Mouse (Mus musculus) macrophage (primary cell): ENCODE measurements around the gene Rbm20. TPM values are rescaled to one million over a fixed set of nuclear protein-coding genes. Genes with fewer than 3 reads are reported as not detected.

ENCODE experiments used
- H3K27ac ChIP-seq: fragments of 350-480 bp; formaldehyde crosslinking; 2 replicates; pipeline ENCODE4 v1.9.0; 2021
- H3K36me3 ChIP-seq: fragments of 350-480 bp; formaldehyde crosslinking; 2 replicates; pipeline ENCODE4 v1.9.0; 2021; ENCODE audit errors: inconsistent target
- H3K4me3 ChIP-seq: fragments of 350-480 bp; formaldehyde crosslinking; 2 replicates; pipeline ENCODE4 v1.9.0; 2021; ENCODE audit errors: inconsistent target
- H3K79me2 ChIP-seq: fragments of 350-480 bp; formaldehyde crosslinking; 2 replicates; pipeline ENCODE4 v1.9.0; 2021; ENCODE audit errors: inconsistent target
- WGBS: methylation state at CpG from one replicate; pipeline ENCODE4 v1.1.7; 2026; ENCODE audit warnings: inconsistent platforms; ENCODE audit not compliant: missing documents; 5-methylcytosine and 5-hydroxymethylcytosine counted together
- polyA plus RNA-seq: library from polyadenylated mRNA; stranded (reverse); fragments of 250-400 nt; gene quantifications from 3 replicates; pipeline ENCODE4 v1.2.4, GENCODE M21; 2018; ENCODE audit warnings: inconsistent platforms

Rbm20 gene
- polyA plus RNA-seq, 1 experiment from 2014 or later = not detected

DNA sequence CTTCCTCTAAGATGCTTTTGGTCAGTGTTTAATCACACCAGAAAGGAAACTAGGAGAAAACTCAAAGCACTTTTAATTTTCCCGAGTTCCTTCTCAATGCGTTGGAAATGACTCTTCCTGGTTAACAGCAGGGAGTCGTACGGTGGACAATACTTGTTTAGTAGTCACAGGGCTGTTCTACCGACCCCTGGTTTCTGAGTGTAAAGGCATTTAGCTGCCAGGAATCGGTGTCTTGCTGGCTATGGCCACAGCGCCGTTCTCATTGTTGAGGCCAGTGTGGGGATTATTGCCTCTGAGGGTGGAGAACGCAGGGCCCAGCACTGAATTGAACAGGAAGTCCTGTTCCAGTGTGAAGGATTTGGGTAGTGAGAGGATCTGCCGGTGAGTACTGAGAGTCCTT lies 13.7 kb downstream of the Rbm20 start:
- Histone ChIP-seq H3K4me3 (no peak overlapping the region), H3K79me2 (no peaks in the 10 kb centered on the region), H3K36me3 (no peaks in the 10 kb centered on the region), H3K27ac (no peak overlapping the region)
- 74% methylated on average over 10 of the region's 10 CpGs for WGBS

DNA sequence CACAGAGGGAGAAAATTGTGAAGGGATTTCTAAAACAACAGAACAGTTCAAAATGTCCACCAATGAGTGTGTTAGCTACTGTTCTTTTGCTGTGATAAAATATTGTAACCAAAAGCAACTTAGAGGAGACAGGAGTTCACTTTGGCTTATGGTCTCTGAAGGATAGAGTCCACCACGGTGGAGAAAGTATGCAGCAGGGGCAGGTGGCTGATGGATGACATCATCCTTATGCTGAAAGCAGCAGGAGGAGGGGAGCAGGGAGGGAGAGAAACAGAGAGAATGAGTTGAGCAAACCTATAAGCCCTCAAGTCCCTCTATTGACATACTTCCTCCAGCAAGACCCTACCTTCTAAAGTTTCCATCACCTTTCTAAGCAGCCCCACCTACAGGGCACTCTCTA lies 16.9 kb downstream of the Rbm20 start:
- H3K4me3 ChIP-seq = no peak overlapping the region
- no peak overlapping the region for H3K27ac ChIP-seq
- H3K36me3 ChIP-seq = no peaks in the 10 kb centered on the region
- H3K79me2 ChIP-seq = no peaks in the 10 kb centered on the region
- 50% methylated on average over 1 of the region's 1 CpGs for WGBS

DNA sequence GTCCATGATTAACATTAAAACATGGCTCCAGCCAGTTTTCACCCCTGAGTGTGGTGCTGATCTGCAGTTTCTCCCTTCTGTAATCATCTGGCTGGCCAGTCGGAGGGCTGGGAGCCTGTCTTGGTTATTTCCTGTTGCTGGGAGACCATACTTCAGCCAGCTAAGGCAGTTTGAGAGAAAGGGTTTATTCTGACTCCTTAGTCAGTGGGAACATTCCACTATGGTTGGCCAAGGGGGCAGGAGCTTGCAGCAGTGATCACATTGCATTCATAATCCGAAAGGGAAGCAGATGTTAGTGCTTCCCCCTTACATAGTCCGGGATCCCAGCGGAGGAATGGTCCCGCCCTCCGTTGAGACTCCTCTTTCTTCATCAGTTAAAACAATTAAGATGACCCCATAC lies 19.0 kb downstream of the Rbm20 start:
- Histone ChIP-seq H3K27ac (no peak overlapping the region), H3K36me3 (no peaks in the 10 kb centered on the region), H3K79me2 (no peaks in the 10 kb centered on the region), H3K4me3 (no peak overlapping the region)
- WGBS = 90% methylated on average over 6 of the region's 6 CpGs

DNA sequence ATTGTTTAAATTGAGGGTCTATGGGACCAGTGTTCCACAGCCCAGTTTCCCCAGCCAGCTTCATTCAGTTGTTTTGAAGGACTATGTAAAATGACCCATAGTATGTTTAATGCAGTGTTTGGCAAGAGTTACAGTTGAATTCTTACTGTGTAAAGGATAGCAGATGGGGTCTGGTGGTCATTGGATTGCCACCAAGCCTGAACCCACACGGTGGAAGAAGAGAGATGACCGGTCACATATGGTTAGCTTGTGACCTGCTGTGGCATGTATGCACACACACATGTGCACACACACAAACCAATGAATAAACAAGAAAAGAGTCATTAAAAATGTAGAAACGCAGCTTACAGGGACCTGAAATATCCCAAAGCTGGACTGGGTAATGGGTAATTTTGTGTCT lies 19.5 kb downstream of the Rbm20 start:
- 89% methylated on average over 3 of the region's 3 CpGs for WGBS
- Histone ChIP-seq H3K27ac (no peak overlapping the region), H3K4me3 (no peak overlapping the region), H3K79me2 (no peaks in the 10 kb centered on the region), H3K36me3 (no peaks in the 10 kb centered on the region)

DNA sequence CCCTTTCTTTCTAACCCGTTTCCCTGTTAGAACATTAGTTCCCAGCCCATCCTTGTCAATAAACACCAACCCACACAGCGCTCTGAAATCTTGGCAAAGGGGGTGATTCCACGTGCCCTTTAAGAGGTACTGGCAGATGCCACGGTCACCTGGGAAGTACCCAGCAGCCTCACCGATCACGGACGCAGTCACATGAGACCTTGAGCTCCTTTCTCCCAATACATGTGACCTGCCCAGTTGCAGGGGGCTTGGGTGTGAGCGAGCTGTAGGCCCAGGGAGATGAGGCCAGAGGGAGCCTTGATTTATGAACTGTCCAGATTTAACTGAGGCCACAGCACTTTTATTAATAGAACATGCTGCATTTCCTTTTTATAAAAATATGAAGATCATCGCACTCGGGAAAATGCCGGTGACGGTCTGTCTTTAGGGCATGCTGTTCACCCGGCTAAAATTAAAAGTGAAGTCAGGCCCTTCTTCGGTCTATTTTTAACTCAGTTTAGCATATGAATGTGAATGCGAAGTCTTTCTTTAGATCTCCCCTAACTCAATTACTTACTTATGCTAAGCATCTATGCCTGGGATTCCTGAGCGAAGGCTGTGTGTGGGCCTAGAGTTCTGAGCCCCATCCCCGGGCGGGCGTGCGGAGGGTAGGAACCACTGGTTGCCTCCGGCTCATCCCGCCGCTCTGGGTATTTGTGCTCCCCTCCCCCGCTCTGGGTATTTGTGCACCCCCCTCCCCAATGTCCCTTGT lies 20.4 kb downstream of the Rbm20 start:
- H3K36me3 ChIP-seq = no peaks in the 10 kb centered on the region
- no peaks in the 10 kb centered on the region for H3K79me2 ChIP-seq
- no peak overlapping the region for H3K27ac ChIP-seq
- no peak overlapping the region for H3K4me3 ChIP-seq
- whole genome bisulfite sequencing = 85% methylated on average over 23 of the region's 24 CpGs

DNA sequence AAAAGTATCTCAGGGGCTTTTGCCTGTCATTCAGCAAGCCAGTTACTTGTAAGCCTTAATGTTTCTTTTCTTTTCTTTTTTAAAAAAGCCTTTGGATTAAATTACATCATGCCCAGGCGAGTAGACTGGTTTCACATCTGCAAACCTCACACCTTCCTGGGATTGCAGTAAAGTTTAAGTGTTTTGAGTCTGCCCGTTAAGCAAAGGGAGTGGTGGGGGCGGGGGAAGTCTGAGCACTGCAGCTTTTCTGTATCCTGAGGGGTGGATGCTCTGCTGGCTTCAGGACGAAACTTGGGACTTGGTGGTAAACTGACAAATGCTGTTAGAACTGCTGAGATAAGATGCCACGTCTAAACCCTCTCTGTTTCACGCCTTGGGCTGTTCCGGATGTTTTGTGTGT lies 22.6 kb downstream of the Rbm20 start:
- Histone ChIP-seq H3K36me3 (no peaks in the 10 kb centered on the region), H3K27ac (no peak overlapping the region), H3K79me2 (no peaks in the 10 kb centered on the region), H3K4me3 (no peak overlapping the region)
- 55% methylated on average over 7 of the region's 7 CpGs for WGBS

DNA sequence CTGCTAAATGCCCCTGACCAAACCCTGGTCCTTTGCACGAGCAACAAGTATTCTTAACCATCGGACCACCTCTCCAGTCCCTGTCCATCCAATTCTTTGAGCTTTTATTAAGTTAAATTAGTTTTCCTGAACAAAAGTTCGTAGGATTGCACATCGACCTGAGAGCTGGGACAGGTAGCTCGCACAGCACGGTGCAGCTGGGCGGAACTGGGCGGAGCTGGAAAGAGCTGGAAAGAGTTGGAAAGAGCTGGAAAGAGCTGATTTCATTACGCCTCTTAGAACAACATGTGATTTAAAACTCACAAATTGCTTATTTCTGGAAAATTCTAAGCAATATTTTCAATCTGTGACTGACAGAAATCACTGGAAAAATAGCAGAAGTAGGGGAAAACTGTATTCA lies 24.3 kb downstream of the Rbm20 start:
- no peaks in the 10 kb centered on the region for H3K36me3 ChIP-seq
- 97% methylated on average over 9 of the region's 9 CpGs for WGBS
- H3K27ac ChIP-seq = no peak overlapping the region
- no peaks in the 10 kb centered on the region for H3K79me2 ChIP-seq
- no peak overlapping the region for H3K4me3 ChIP-seq

DNA sequence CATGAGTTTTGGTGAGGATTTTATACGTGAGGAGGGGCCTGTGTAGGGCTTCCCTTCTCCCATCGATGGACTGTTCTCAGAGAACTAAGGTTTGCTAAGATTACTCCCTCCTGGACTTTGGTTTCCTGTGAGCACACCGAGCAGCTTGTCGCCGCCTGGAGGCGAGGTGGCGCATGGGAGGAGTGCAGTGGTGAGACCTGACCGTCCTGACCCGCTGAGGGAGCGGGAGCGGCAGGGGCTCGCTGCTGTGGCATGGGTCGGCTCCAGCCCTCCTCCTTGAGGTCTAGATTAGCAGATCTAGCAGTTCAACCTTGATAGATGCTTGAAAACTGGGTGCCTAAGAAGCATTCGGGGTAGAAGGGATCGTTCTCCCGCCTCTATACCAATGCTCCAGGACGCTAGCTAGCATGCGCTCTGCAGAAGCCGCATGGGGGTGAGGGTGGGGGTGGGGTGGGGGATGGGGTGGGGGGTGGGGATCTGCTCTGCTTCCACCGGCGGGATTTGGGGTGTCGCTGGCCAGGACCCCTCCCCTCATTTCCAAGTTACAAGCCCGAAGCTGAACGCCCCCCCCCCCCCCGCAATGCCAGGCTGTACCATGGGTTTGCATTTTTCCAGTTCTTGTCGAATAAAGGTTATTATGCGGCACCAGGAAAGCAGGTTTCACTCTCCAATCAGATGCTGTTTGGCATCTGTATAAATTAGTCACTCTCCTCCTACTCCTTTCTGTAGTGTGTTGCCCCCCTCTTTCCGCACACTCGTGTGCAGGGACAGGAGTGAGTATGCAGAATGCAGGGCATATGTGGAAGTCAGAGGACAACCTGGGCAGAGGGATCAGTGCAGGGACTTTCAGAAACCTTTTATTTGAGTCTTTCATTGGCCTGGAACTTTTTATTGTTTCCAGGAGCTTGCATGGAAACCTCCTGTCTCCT lies 28.1 kb downstream of the Rbm20 start:
- no peaks in the 10 kb centered on the region for H3K36me3 ChIP-seq
- no peak overlapping the region for H3K4me3 ChIP-seq
- no peaks in the 10 kb centered on the region for H3K79me2 ChIP-seq
- no peak overlapping the region for H3K27ac ChIP-seq
- WGBS = 7% methylated on average over 28 of the region's 29 CpGs

DNA sequence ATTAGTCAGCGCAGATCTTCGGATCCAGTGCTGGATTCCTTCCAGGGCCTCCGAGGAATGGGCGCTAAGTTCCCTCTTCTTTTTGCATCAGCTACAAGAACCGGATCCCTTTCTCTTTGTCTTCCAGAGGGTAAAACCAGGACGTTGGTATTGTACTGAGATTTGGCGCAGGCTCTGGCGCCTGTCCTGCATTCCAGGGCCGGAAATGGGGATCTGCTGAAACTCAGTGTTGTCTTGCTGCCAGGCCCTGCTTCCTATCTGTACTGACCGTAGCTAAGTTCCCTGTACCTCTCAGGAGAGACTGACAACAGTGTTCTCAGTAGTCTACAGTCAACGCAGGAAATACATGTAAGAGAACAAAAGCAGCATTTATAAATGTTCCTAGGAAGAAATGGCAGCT lies 31.3 kb downstream of the Rbm20 start:
- Histone ChIP-seq H3K36me3 (no peaks in the 10 kb centered on the region), H3K79me2 (no peaks in the 10 kb centered on the region), H3K27ac (no peak overlapping the region), H3K4me3 (no peak overlapping the region)
- 86% methylated on average over 11 of the region's 11 CpGs for WGBS

DNA sequence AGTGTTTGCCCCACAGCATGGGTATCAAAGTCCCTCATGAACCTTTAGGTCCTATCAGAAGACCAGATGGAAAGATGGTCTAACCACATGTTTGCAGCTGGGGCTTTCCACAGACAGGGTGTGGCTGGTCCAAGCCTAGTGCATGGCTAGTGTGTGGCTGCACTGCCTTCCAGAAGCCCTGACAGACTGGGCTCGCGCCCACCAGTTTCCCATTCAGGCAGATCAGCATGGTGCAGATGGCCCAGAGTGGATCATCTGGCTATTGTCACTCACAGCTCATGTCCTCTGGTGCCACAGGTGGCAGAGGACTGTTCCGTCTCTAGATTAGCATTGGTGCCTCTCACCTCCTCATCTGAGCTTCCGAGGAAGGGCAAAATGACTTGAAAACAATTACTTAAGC lies 33.8 kb downstream of the Rbm20 start:
- no peaks in the 10 kb centered on the region for H3K79me2 ChIP-seq
- no peak overlapping the region for H3K4me3 ChIP-seq
- H3K27ac ChIP-seq = no peak overlapping the region
- no peaks in the 10 kb centered on the region for H3K36me3 ChIP-seq
- WGBS = 85% methylated on average over 4 of the region's 4 CpGs

DNA sequence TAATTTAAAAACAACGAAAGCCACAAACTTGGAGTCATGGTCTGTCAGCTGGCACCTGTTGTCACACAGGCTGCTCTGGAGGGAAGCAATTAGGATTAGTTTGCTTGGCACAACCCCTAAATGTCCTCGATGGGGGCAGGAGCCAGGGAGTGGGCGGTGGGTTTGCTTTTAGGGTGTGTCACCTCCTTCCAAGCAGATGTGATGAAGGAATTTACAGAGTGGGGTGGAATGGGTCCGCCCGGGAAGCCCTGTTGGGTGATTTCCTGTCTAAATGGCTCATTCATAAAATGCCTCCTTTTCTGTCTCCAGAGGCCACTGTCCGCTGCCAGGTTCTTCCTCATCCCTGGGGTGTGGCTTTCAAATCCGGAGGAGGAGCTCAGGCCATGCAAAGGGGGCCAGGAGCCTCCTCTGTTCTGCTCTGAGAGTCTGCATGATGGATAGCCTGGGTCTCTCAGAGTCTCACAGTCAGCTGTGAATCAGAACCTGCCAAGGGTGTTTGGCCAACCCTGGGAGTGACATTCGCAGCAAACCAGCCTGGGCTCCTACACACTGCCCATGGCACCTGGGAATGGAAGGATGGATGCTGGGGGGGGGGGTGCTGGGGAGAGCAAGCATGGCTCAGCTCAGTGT lies 34.3 kb downstream of the Rbm20 start:
- WGBS = 33% methylated on average over 8 of the region's 8 CpGs
- no peaks in the 10 kb centered on the region for H3K79me2 ChIP-seq
- H3K4me3 ChIP-seq = no peak overlapping the region
- H3K36me3 ChIP-seq = no peaks in the 10 kb centered on the region
- H3K27ac ChIP-seq = no peak overlapping the region

DNA sequence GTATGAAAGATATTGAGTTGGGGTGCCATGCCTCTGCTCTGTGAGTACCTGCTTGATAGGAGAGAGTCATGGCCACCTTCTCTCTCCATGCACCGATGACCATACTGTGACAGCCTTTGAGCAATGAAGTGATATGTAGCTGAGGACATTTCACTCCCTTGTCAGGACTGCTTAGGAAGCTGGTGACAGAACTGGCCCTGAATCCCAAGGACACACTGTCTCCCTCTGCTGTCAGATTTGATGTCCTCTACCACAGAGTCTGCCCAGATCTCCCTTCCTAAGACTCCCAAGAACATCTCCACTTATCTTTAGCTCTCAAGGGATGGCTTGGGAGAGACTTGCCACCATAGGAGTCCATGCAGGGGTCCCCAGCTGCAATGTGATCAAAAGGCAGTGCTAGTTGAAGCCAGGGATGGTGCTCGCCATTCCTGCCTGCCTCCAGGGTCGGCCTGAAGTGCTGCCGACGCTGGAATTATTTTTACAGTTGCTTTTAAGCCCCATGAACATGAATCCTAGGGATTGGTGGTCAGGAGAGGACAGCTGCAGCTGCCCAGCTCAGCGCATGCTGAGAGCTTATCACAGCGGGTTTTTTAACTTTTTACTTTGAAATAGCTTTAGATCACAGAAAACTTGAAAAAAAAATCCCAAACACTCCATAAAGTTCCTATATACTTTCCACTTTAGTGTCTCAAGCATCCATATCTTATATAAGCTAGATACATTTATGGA lies 35.4 kb downstream of the Rbm20 start:
- Histone ChIP-seq H3K79me2 (no peaks in the 10 kb centered on the region), H3K36me3 (no peaks in the 10 kb centered on the region), H3K4me3 (no peak overlapping the region), H3K27ac (no peak overlapping the region)
- 91% methylated on average over 7 of the region's 7 CpGs for WGBS

DNA sequence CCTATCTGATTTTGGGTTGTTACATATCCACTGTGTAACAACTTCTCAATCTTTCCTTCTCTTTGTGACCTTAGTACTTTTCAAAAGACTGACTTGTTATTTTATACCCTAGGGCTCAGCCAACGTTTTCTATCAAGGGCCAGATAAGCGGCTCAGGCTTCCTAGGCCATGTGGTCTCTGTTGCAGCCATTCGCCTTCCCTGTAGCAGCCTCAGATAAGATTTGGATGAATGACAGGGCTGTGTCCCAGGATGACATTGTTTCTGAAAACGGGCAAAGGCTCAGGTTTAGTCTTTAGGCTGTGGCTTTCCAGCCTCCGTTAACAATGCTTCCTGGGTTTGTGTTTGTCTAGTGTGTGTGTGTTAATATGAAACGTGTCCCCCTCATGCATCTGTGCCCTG lies 36.3 kb downstream of the Rbm20 start:
- H3K79me2 ChIP-seq = no peaks in the 10 kb centered on the region
- WGBS = 85% methylated on average over 6 of the region's 6 CpGs
- no peaks in the 10 kb centered on the region for H3K36me3 ChIP-seq
- no peak overlapping the region for H3K4me3 ChIP-seq
- no peak overlapping the region for H3K27ac ChIP-seq

DNA sequence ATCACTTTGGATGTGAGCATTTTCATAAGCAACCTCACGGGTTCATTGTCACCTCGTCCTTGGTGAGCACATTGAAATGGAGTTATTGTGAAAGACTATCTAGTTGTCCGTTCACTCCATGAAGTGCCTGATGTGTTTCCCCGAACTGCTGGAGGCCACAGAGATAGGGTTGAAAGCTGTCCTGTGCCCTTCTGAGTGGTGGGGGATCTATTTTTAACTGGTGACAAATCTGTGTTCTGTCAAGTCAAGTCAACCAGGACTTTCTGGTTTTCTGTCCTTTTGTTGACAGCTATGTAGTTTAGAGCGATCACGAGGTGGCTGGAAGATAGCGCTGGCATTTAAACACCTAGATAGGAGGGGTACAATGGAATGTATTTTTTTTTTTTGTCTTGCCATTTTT lies 39.4 kb downstream of the Rbm20 start:
- Histone ChIP-seq H3K36me3 (no peaks in the 10 kb centered on the region), H3K27ac (no peak overlapping the region), H3K79me2 (no peaks in the 10 kb centered on the region), H3K4me3 (no peak overlapping the region)
- WGBS = 89% methylated on average over 7 of the region's 7 CpGs
